12 mouse cellular contexts compared by ENCODE assay signal in the genomic region with DNA sequence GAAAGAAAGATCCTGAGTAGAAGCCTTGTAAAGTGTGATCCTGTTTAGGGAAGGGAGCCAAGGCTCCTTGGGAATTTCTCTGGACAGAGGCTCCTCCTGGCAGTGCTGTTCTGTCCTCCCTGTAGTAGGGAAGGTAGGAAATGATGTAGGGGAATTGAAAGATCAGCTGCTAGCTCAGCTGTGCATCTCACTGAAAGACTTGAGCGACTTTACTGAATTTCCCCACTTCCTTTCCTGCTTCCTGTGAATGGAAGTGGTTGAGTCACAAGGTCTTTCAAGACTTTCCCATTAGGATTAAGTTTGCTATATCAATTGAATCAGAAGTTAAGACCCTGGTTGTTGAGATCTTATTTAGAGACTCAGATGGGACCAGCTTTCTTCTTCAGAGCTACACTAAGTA. TPM values are rescaled to one million over a fixed set of nuclear protein-coding genes. Genes with fewer than 3 reads are reported as not detected.
DNase-seq lines count a peak whose midpoint lies in the region; ATAC-seq lines count a peak whose summit lies in the region.
"Had no signal": no experiment of that assay in that cellular context is flagged by ENCODE, and none has a peak within 500 bp of the region (broad histone marks: within the 10 kb centered on the region; RNA-seq: fewer than 3 reads in every experiment).

No protein-coding gene starts in this region.

- intact Hi-C loops in heart, postnatal 14 days (cut with DNase I), result no loop called here

- no peak for ATAC-seq in heart, embryonic 11.5 days (replicated peaks; ENCODE audit: insufficient number of reproducible peaks, low FRiP score, low TSS enrichment)
- ATAC-seq in midbrain, embryonic 15.5 days (replicated peaks), result no peak
- ATAC-seq in liver, embryonic 11.5 days (replicated peaks; ENCODE audit: low FRiP score), result no peak
- ATAC-seq: hindbrain, postnatal 0 days had no signal

- H3K4me2 ChIP-seq in heart, embryonic 11.5 days, result peak overlapping the region; percentile 36
- no peak overlapping the region for H3K4me2 ChIP-seq in midbrain, embryonic 15.5 days
- H3K4me2 ChIP-seq in liver, embryonic 11.5 days, result peak overlapping the region; percentile 46
- H3K4me2 ChIP-seq: limb, embryonic 13.5 days had no signal

- no peaks in the 10 kb centered on the region for H3K36me3 ChIP-seq in heart, embryonic 11.5 days (ENCODE audit: control insufficient read depth, insufficient read depth, low read length)
- no peaks in the 10 kb centered on the region for H3K36me3 ChIP-seq in midbrain, embryonic 15.5 days (replicated peaks)
- peaks cover 8% of the 10 kb centered on the region; the same call in 1 of the 2 replicates for H3K36me3 ChIP-seq in midbrain, embryonic 10.5 days
- no peaks in the 10 kb centered on the region for H3K36me3 ChIP-seq in liver, embryonic 11.5 days (ENCODE audit: control insufficient read depth, insufficient read depth, low read length)
- H3K36me3 ChIP-seq: limb, embryonic 13.5 days had no signal

- H3K9ac ChIP-seq in heart, embryonic 11.5 days (ENCODE audit: low read depth, low read length), result no peak overlapping the region
- no peak overlapping the region for H3K9ac ChIP-seq in midbrain, embryonic 15.5 days
- no peak overlapping the region for H3K9ac ChIP-seq in liver, embryonic 11.5 days (ENCODE audit: low read depth, low read length)
- H3K9ac ChIP-seq: limb, embryonic 13.5 days had no signal

- no peak for DNase-seq in heart, postnatal 14 days
- DNase-seq in midbrain, embryonic 10.5 days (ENCODE audit: low spot score), result no peak
- no peak for DNase-seq in liver, embryonic 11.5 days (ENCODE audit: low spot score)
- DNase-seq in c-Kit-positive CD71-positive TER-119-positive erythroid progenitor cells, embryonic 14.5 days (ENCODE audit: low spot score), result no peak
- no peak for DNase-seq in cerebellum, postnatal 10 days
- DNase-seq in layer of hippocampus, adult 9-11 months, result no peak
- DNase-seq: cerebellum, postnatal 36 days; thymus, postnatal 14 days had no signal

- H3K4me1 ChIP-seq in heart, embryonic 11.5 days (ENCODE audit: control insufficient read depth, insufficient read depth, low read length), result peaks cover 60% of the 10 kb centered on the region
- peaks cover 29% of the 10 kb centered on the region for H3K4me1 ChIP-seq in midbrain, embryonic 15.5 days
- H3K4me1 ChIP-seq in midbrain, embryonic 10.5 days, result peaks cover 34% of the 10 kb centered on the region
- H3K4me1 ChIP-seq in liver, embryonic 11.5 days (replicated peaks; ENCODE audit: control insufficient read depth, insufficient read depth, low read length), result peaks cover 72% of the 10 kb centered on the region

- H3K27ac ChIP-seq in heart, embryonic 11.5 days (ENCODE audit: low read depth, low read length), result peak overlapping the region; percentile 57
- H3K27ac ChIP-seq in midbrain, embryonic 15.5 days, result 0 out of 2 replicates have a peak overlapping the region, but pooled peaks have one; percentile 21
- H3K27ac ChIP-seq in midbrain, embryonic 10.5 days (replicated peaks), result no peak overlapping the region
- H3K27ac ChIP-seq in liver, embryonic 11.5 days (ENCODE audit: low read depth, low read length), result peak overlapping the region; percentile 66
- H3K27ac ChIP-seq: limb, embryonic 13.5 days had no signal

- H3K27me3 ChIP-seq in heart, embryonic 11.5 days (ENCODE audit: control insufficient read depth, insufficient read depth, low read length), result no peaks in the 10 kb centered on the region
- no peaks in the 10 kb centered on the region for H3K27me3 ChIP-seq in midbrain, embryonic 15.5 days (replicated peaks)
- no peaks in the 10 kb centered on the region for H3K27me3 ChIP-seq in midbrain, embryonic 10.5 days (ENCODE audit: low read depth, poor library complexity, severe bottlenecking)
- no peaks in the 10 kb centered on the region for H3K27me3 ChIP-seq in liver, embryonic 11.5 days (replicated peaks; ENCODE audit: control insufficient read depth, insufficient read depth, low read length)
- H3K27me3 ChIP-seq: limb, embryonic 13.5 days had no signal

- 40% methylated on average over 1 of the region's 1 CpGs for WGBS in heart, embryonic 11.5 days (ENCODE audit: insufficient replicate concordance)
- 74% methylated on average over 1 of the region's 1 CpGs for WGBS in midbrain, embryonic 15.5 days
- 81% methylated on average over 1 of the region's 1 CpGs for WGBS in midbrain, embryonic 10.5 days
- 37% methylated on average over 1 of the region's 1 CpGs for WGBS in liver, embryonic 11.5 days

- no peaks in the 10 kb centered on the region for H3K9me3 ChIP-seq in heart, embryonic 11.5 days (replicated peaks; ENCODE audit: control insufficient read depth, low read length)
- no peaks in the 10 kb centered on the region for H3K9me3 ChIP-seq in midbrain, embryonic 15.5 days
- no peaks in the 10 kb centered on the region for H3K9me3 ChIP-seq in midbrain, embryonic 10.5 days (replicated peaks)
- no peaks in the 10 kb centered on the region for H3K9me3 ChIP-seq in liver, embryonic 11.5 days (ENCODE audit: control insufficient read depth, low read length)
- H3K9me3 ChIP-seq: limb, embryonic 13.5 days had no signal

- H3K4me3 ChIP-seq in heart, embryonic 11.5 days (ENCODE audit: low read depth, low read length), result no peak overlapping the region
- no peak overlapping the region for H3K4me3 ChIP-seq in midbrain, embryonic 15.5 days
- no peak overlapping the region for H3K4me3 ChIP-seq in midbrain, embryonic 10.5 days
- H3K4me3 ChIP-seq in liver, embryonic 11.5 days (ENCODE audit: low read depth, low read length), result no peak overlapping the region
- H3K4me3 ChIP-seq: limb, embryonic 13.5 days had no signal

RNA-seq across cellular contexts. Expression of gene Larp1, which starts 12.2 kb away (rescaled TPM):
- 16.9 and 19.5 TPM in 2 replicates for polyA plus RNA-seq in heart, embryonic 11.5 days (2014; fragmentation: Nextera tagmentation; extraction: Ambion mirVana)
- total RNA-seq in heart, postnatal 14 days (2021), result 10 to 100 TPM; 49.8 to 52.8 TPM
- polyA plus RNA-seq in midbrain, embryonic 15.5 days (2015; fragmentation: Nextera tagmentation; extraction: Ambion mirVana), result 22.1 and 22.8 TPM in 2 replicates
- polyA plus RNA-seq in midbrain, embryonic 10.5 days (2016; fragmentation: Nextera tagmentation; extraction: Ambion mirVana), result 13.0 and 15.3 TPM in 2 replicates
- polyA plus RNA-seq in liver, embryonic 11.5 days (2014; fragmentation: Nextera tagmentation; extraction: Ambion mirVana), result 37.2 and 43.0 TPM in 2 replicates
